Mouse (Mus musculus) cerebellum, adult 2 months (tissue): ENCODE measurements around the gene Actn1.

Experiments used
- CTCF ChIP-seq: fragments of 200-500 bp; IDR thresholded peaks from 2 replicates; pipeline ENCODE4 v1.5.1; 2011; ENCODE audit warnings: low read depth, mild to moderate bottlenecking, control low read depth, low read length, moderate library complexity, borderline replicate concordance; ENCODE audit not compliant: insufficient read depth
- POLR2A ChIP-seq: fragments of 200-500 bp; IDR thresholded peaks from 2 replicates; pipeline ENCODE4 v1.6.1; 2011; ENCODE audit warnings: low read length, control low read depth, borderline replicate concordance; ENCODE audit not compliant: insufficient read depth

- TF ChIP-seq CTCF (peak; percentile 78), POLR2A (no peak)
Observed at GRCm38 (mm10) chr12:80197343-80197742, 62.8 kb downstream of the Actn1 start.
